Mouse (Mus musculus): ENCODE measurements around the gene Pole4. TPM values are rescaled to one million over a fixed set of nuclear protein-coding genes. Genes with fewer than 3 reads are reported as not detected.

Pole4 gene
- total and polyA plus RNA-seq, 3 experiments: 49.7 to 178 (median 79.8) TPM

- dilution Hi-C loops (cut with MboI; ENCODE audit: extremely low pct_ligation_motif_present, extremely low pct_unique_long_range_greater_than_20kb, low sequenced_read_pairs) (no loop called here), in situ Hi-C loops (cut with MboI; ENCODE audit: low pct_ligation_motif_present, low pct_unique_long_range_greater_than_20kb, low sequenced_read_pairs) (no loop called here)
- H3K9ac ChIP-seq (ENCODE audit: insufficient read depth, low read depth): peak overlapping the region; percentile 91
- peak overlapping the region; percentile 29 to 62 (median 41) for H3K4me3 ChIP-seq (replicated peaks in 1 of 3; ENCODE audit: low read depth in 2 of 3, low read length in 2 of 3, poor library complexity in 1 of 3)
- H3K27me3 ChIP-seq (replicated peaks): no peaks in the 10 kb centered on the region
- peak overlapping the region; percentile 99 for H3K27ac ChIP-seq (ENCODE audit: insufficient read depth, low read depth)
- peaks cover 15% of the 10 kb centered on the region for H3K9me3 ChIP-seq (replicated peaks; ENCODE audit: low read length)
- peaks cover 37 to 78% of the 10 kb centered on the region in 2 experiments for H3K4me1 ChIP-seq (ENCODE audit: control insufficient read depth in 1 of 2, insufficient read depth in 2 of 2)
- H3K4me2 ChIP-seq (ENCODE audit: insufficient read depth, low read depth, poor library complexity, severe bottlenecking): peak overlapping the region; percentile 93
- DNase-seq (ENCODE audit: extremely low read depth): peak; percentile 68
- H3K36me3 ChIP-seq (replicated peaks in 1 of 2; ENCODE audit: control insufficient read depth in 1 of 2, insufficient read depth in 1 of 2, low read length in 1 of 2): peaks cover 48 to 66% of the 10 kb centered on the region in 2 experiments
- TF ChIP-seq NRF1 (IDR thresholded peaks at IDR 0.05; ENCODE audit: low read depth, low read length) (0 out of 2 replicates have a peak, but pooled peaks have one; percentile 0), TCF12 (IDR thresholded peaks at IDR 0.05; ENCODE audit: low read depth, low read length) (peak; percentile 82), IRF4 (IDR thresholded peaks at IDR 0.05; ENCODE audit: low read depth, low read length) (peak; percentile 70), TBP (conservative IDR thresholded peaks at IDR 0.05; ENCODE audit: low read depth, low read length) (no peak), PAX5 (IDR thresholded peaks at IDR 0.05; ENCODE audit: low read length) (no peak), BHLHE40 (IDR thresholded peaks at IDR 0.05; ENCODE audit: low read depth, low read length) (peak; percentile 73), MAFK (IDR thresholded peaks at IDR 0.05; ENCODE audit: insufficient replicate concordance, low read length) (0 out of 2 replicates have a peak, but pooled peaks have one; percentile 10), E2F4 (IDR thresholded peaks at IDR 0.05; ENCODE audit: insufficient replicate concordance, low read depth, low read length) (no peak), HCFC1 (IDR thresholded peaks at IDR 0.05; ENCODE audit: low read depth, low read length) (peak; percentile 41), ZKSCAN1 (IDR thresholded peaks at IDR 0.05; ENCODE audit: borderline replicate concordance, low read depth, low read length) (no peak), SMC3 (IDR thresholded peaks at IDR 0.05; ENCODE audit: low read depth, low read length) (peak; percentile 67), MXI1 (IDR thresholded peaks at IDR 0.05; ENCODE audit: low read depth, low read length) (peak; percentile 73), MAZ (IDR thresholded peaks at IDR 0.05; ENCODE audit: low read depth, low read length) (peak; percentile 90), RAD21 (IDR thresholded peaks at IDR 0.05; ENCODE audit: low read depth, low read length) (peak; percentile 43), CHD1 (IDR thresholded peaks at IDR 0.05; ENCODE audit: low read depth, low read length) (peak; percentile 70; the same call in 1 of the 2 replicates), ZNF384 (IDR thresholded peaks at IDR 0.05; ENCODE audit: low read depth, low read length) (no peak), KAT2A (IDR thresholded peaks at IDR 0.05; ENCODE audit: insufficient replicate concordance, low read length) (0 out of 2 replicates have a peak, but pooled peaks have one; percentile 45), GABPA (IDR thresholded peaks at IDR 0.05; ENCODE audit: insufficient replicate concordance, low read depth, low read length) (no peak), NELFE (IDR thresholded peaks at IDR 0.05; ENCODE audit: low read depth, low read length) (0 out of 2 replicates have a peak, but pooled peaks have one; percentile 28), JUND (conservative IDR thresholded peaks at IDR 0.05; ENCODE audit: low read depth, low read length) (no peak), UBTF (IDR thresholded peaks at IDR 0.05; ENCODE audit: low read depth, low read length) (peak; percentile 68; the same call in 1 of the 2 replicates), ZC3H11A (IDR thresholded peaks at IDR 0.05; ENCODE audit: low read depth, low read length) (no peak), ELF1 (IDR thresholded peaks at IDR 0.05; ENCODE audit: low read depth, low read length) (no peak), CTCF (conservative IDR thresholded peaks at IDR 0.05 in 1 of 2, IDR thresholded peaks at IDR 0.05 in 1 of 2; ENCODE audit: low read depth in 2 of 2, low read length in 2 of 2) (peak in 1 of 2 experiments; percentile 78; a peak in 2 of 4 replicates), CHD2 (IDR thresholded peaks at IDR 0.05; ENCODE audit: low read length) (peak; percentile 55; the same call in 1 of the 2 replicates), MEF2A (IDR thresholded peaks at IDR 0.05; ENCODE audit: borderline replicate concordance, low read depth, low read length) (peak; percentile 97), USF1 (IDR thresholded peaks at IDR 0.05; ENCODE audit: low read depth, low read length) (no peak), ZMIZ1 (IDR thresholded peaks at IDR 0.05; ENCODE audit: low read depth, low read length) (peak; percentile 91), POLR2AphosphoS2 (IDR thresholded peaks at IDR 0.05; ENCODE audit: low read depth, low read length) (0 out of 2 replicates have a peak, but pooled peaks have one; percentile 40), SIN3A (IDR thresholded peaks at IDR 0.05; ENCODE audit: low read length) (peak; percentile 71), USF2 (conservative IDR thresholded peaks at IDR 0.05; ENCODE audit: low read depth, low read length) (no peak), ETS1 (conservative IDR thresholded peaks at IDR 0.05; ENCODE audit: low read depth, low read length) (peak; percentile 65; the same call in 1 of the 2 replicates), POLR2A (IDR thresholded peaks at IDR 0.05; ENCODE audit: low read depth, low read length) (no peak), RCOR1 (conservative IDR thresholded peaks at IDR 0.05; ENCODE audit: low read depth, low read length) (peak; percentile 75; the same call in 1 of the 2 replicates), JUN (IDR thresholded peaks at IDR 0.05; ENCODE audit: insufficient read depth, low read depth, low read length) (no peak), EP300 (IDR thresholded peaks at IDR 0.05; ENCODE audit: low read length) (peak; percentile 63), MYC (IDR thresholded peaks at IDR 0.05; ENCODE audit: low read depth, low read length) (peak; percentile 54; the same call in 1 of the 2 replicates), MAX (IDR thresholded peaks at IDR 0.05; ENCODE audit: low read length) (0 out of 2 replicates have a peak, but pooled peaks have one; percentile 59)
- peaks cover 76% of the 10 kb centered on the region for H3K79me2 ChIP-seq (replicated peaks; ENCODE audit: control insufficient read depth, extremely low read depth, insufficient read depth, poor library complexity, severe bottlenecking)
Observed at GRCm38 (mm10) chr6:82753638-82754361, 48.6 kb upstream of the Pole4 start.
